Mouse (Mus musculus): ENCODE measurements at regions not wholly inside any gene's neighbourhood (a gene's known extent, or its start where the extent isn't known, plus 50 kb on each side); places are given as distances from the start of the nearest gene placed in this dataset.

- Histone ChIP-seq H3K27ac (ENCODE audit: low read length) (no peak overlapping the region), H3K9ac (replicated peaks; ENCODE audit: low read depth, low read length) (no peak overlapping the region), H3K9me3 (ENCODE audit: control insufficient read depth, low read length) (no peaks in the 10 kb centered on the region), H3K4me3 (replicated peaks; ENCODE audit: low read length) (no peak overlapping the region), H3K4me2 (ENCODE audit: low read length) (no peak overlapping the region), H3K36me3 (ENCODE audit: control insufficient read depth, insufficient read depth) (no peaks in the 10 kb centered on the region), H3K27me3 (replicated peaks; ENCODE audit: control insufficient read depth, insufficient read depth, low read length) (no peaks in the 10 kb centered on the region), H3K4me1 (replicated peaks; ENCODE audit: control insufficient read depth, insufficient read depth, low read length) (peaks cover 17% of the 10 kb centered on the region)
- WGBS, result 45% methylated on average over 6 of the region's 6 CpGs
- ATAC-seq, result no peak
Observed at GRCm38 (mm10) chr11:20916473-20916911, 85.6 kb upstream of the Lgalsl start.

GRCm38 (mm10) chr11:20916961-20917360 is 86.1 kb upstream of the Lgalsl start:
- H3K27me3 ChIP-seq (replicated peaks; ENCODE audit: control insufficient read depth, insufficient read depth, low read length), result no peaks in the 10 kb centered on the region
- no peak overlapping the region for H3K4me3 ChIP-seq (replicated peaks; ENCODE audit: low read length)
- no peak overlapping the region for H3K27ac ChIP-seq (ENCODE audit: low read length)
- no peak for ATAC-seq
- WGBS, result 89% methylated on average over 7 of the region's 7 CpGs
- no peaks in the 10 kb centered on the region for H3K9me3 ChIP-seq (ENCODE audit: control insufficient read depth, low read length)
- H3K4me2 ChIP-seq (ENCODE audit: low read length), result no peak overlapping the region
- no peak overlapping the region for H3K9ac ChIP-seq (replicated peaks; ENCODE audit: low read depth, low read length)
- H3K4me1 ChIP-seq (replicated peaks; ENCODE audit: control insufficient read depth, insufficient read depth, low read length), result peaks cover 17% of the 10 kb centered on the region
- no peaks in the 10 kb centered on the region for H3K36me3 ChIP-seq (ENCODE audit: control insufficient read depth, insufficient read depth)

- Histone ChIP-seq H3K9ac (replicated peaks; ENCODE audit: low read depth, low read length) (no peak overlapping the region), H3K4me1 (replicated peaks; ENCODE audit: control insufficient read depth, insufficient read depth, low read length) (peaks cover 17% of the 10 kb centered on the region), H3K4me3 (replicated peaks; ENCODE audit: low read length) (no peak overlapping the region), H3K9me3 (ENCODE audit: control insufficient read depth, low read length) (no peaks in the 10 kb centered on the region), H3K4me2 (ENCODE audit: low read length) (no peak overlapping the region), H3K27me3 (replicated peaks; ENCODE audit: control insufficient read depth, insufficient read depth, low read length) (no peaks in the 10 kb centered on the region), H3K27ac (ENCODE audit: low read length) (no peak overlapping the region), H3K36me3 (ENCODE audit: control insufficient read depth, insufficient read depth) (no peaks in the 10 kb centered on the region)
- ATAC-seq, result no peak
- WGBS, result 74% methylated on average over 5 of the region's 5 CpGs
Observed at GRCm38 (mm10) chr11:20917483-20917882, 86.6 kb upstream of the Lgalsl start.

GRCm38 (mm10) chr11:20923115-20923514 is 92.3 kb upstream of the Lgalsl start:
- Histone ChIP-seq H3K36me3 (ENCODE audit: control insufficient read depth, insufficient read depth) (no peaks in the 10 kb centered on the region), H3K4me3 (replicated peaks; ENCODE audit: low read length) (no peak overlapping the region), H3K4me2 (ENCODE audit: low read length) (no peak overlapping the region), H3K4me1 (replicated peaks; ENCODE audit: control insufficient read depth, insufficient read depth, low read length) (no peaks in the 10 kb centered on the region), H3K9me3 (ENCODE audit: control insufficient read depth, low read length) (no peaks in the 10 kb centered on the region), H3K27ac (ENCODE audit: low read length) (no peak overlapping the region), H3K9ac (replicated peaks; ENCODE audit: low read depth, low read length) (no peak overlapping the region), H3K27me3 (replicated peaks; ENCODE audit: control insufficient read depth, insufficient read depth, low read length) (no peaks in the 10 kb centered on the region)
- peak; percentile 84 for ATAC-seq
- 43% methylated on average over 6 of the region's 6 CpGs for WGBS

GRCm38 (mm10) chr11:20929426-20929825 is 98.6 kb upstream of the Lgalsl start:
- H3K27ac ChIP-seq (ENCODE audit: low read length), result no peak overlapping the region
- no peak overlapping the region for H3K4me3 ChIP-seq (replicated peaks; ENCODE audit: low read length)
- no peaks in the 10 kb centered on the region for H3K36me3 ChIP-seq (ENCODE audit: control insufficient read depth, insufficient read depth)
- H3K27me3 ChIP-seq (replicated peaks; ENCODE audit: control insufficient read depth, insufficient read depth, low read length), result no peaks in the 10 kb centered on the region
- no peak for ATAC-seq
- H3K4me2 ChIP-seq (ENCODE audit: low read length), result no peak overlapping the region
- H3K4me1 ChIP-seq (replicated peaks; ENCODE audit: control insufficient read depth, insufficient read depth, low read length), result no peaks in the 10 kb centered on the region
- 89% methylated on average over 1 of the region's 1 CpGs for WGBS
- 0 out of 2 replicates have a peak, but pooled peaks cover 2% of the 10 kb centered on the region for H3K9me3 ChIP-seq (ENCODE audit: control insufficient read depth, low read length)
- no peak overlapping the region for H3K9ac ChIP-seq (replicated peaks; ENCODE audit: low read depth, low read length)

- no peak overlapping the region for H3K27ac ChIP-seq (ENCODE audit: low read length)
- H3K9ac ChIP-seq (replicated peaks; ENCODE audit: low read depth, low read length), result no peak overlapping the region
- H3K36me3 ChIP-seq (ENCODE audit: control insufficient read depth, insufficient read depth), result no peaks in the 10 kb centered on the region
- H3K9me3 ChIP-seq (ENCODE audit: control insufficient read depth, low read length), result 0 out of 2 replicates have a peak, but pooled peaks cover 2% of the 10 kb centered on the region
- H3K4me2 ChIP-seq (ENCODE audit: low read length), result no peak overlapping the region
- no peaks in the 10 kb centered on the region for H3K4me1 ChIP-seq (replicated peaks; ENCODE audit: control insufficient read depth, insufficient read depth, low read length)
- ATAC-seq, result no peak
- no peaks in the 10 kb centered on the region for H3K27me3 ChIP-seq (replicated peaks; ENCODE audit: control insufficient read depth, insufficient read depth, low read length)
- H3K4me3 ChIP-seq (replicated peaks; ENCODE audit: low read length), result no peak overlapping the region
- 71% methylated on average over 2 of the region's 2 CpGs for WGBS
Observed at GRCm38 (mm10) chr11:20930045-20930444, 99.2 kb upstream of the Lgalsl start.

- no peaks in the 10 kb centered on the region for H3K36me3 ChIP-seq (ENCODE audit: control insufficient read depth, insufficient read depth)
- 0 out of 2 replicates have a peak, but pooled peaks cover 2% of the 10 kb centered on the region for H3K9me3 ChIP-seq (ENCODE audit: control insufficient read depth, low read length)
- no peaks in the 10 kb centered on the region for H3K27me3 ChIP-seq (replicated peaks; ENCODE audit: control insufficient read depth, insufficient read depth, low read length)
- no peak overlapping the region for H3K4me2 ChIP-seq (ENCODE audit: low read length)
- 96% methylated on average over 5 of the region's 5 CpGs for WGBS
- no peaks in the 10 kb centered on the region for H3K4me1 ChIP-seq (replicated peaks; ENCODE audit: control insufficient read depth, insufficient read depth, low read length)
- H3K9ac ChIP-seq (replicated peaks; ENCODE audit: low read depth, low read length), result no peak overlapping the region
- no peak overlapping the region for H3K4me3 ChIP-seq (replicated peaks; ENCODE audit: low read length)
- no peak overlapping the region for H3K27ac ChIP-seq (ENCODE audit: low read length)
- no peak for ATAC-seq
Observed at GRCm38 (mm10) chr11:20930573-20930972, 99.7 kb upstream of the Lgalsl start.

GRCm38 (mm10) chr11:20934191-20935062 is 103.6 kb upstream of the Lgalsl start:
- Histone ChIP-seq H3K27me3 (replicated peaks; ENCODE audit: control insufficient read depth, insufficient read depth, low read length) (no peaks in the 10 kb centered on the region), H3K27ac (ENCODE audit: low read length) (no peak overlapping the region), H3K4me2 (ENCODE audit: low read length) (no peak overlapping the region), H3K4me3 (replicated peaks; ENCODE audit: low read length) (no peak overlapping the region), H3K9me3 (ENCODE audit: control insufficient read depth, low read length) (0 out of 2 replicates have a peak, but pooled peaks cover 2% of the 10 kb centered on the region), H3K36me3 (ENCODE audit: control insufficient read depth, insufficient read depth) (no peaks in the 10 kb centered on the region), H3K4me1 (replicated peaks; ENCODE audit: control insufficient read depth, insufficient read depth, low read length) (no peaks in the 10 kb centered on the region), H3K9ac (replicated peaks; ENCODE audit: low read depth, low read length) (no peak overlapping the region)
- WGBS, result 36% methylated on average over 2 of the region's 2 CpGs
- ATAC-seq, result no peak

- H3K4me3 ChIP-seq (replicated peaks; ENCODE audit: low read length), result no peak overlapping the region
- no peaks in the 10 kb centered on the region for H3K36me3 ChIP-seq (ENCODE audit: control insufficient read depth, insufficient read depth)
- ATAC-seq, result no peak
- H3K27ac ChIP-seq (ENCODE audit: low read length), result no peak overlapping the region
- H3K4me1 ChIP-seq (replicated peaks; ENCODE audit: control insufficient read depth, insufficient read depth, low read length), result no peaks in the 10 kb centered on the region
- H3K9ac ChIP-seq (replicated peaks; ENCODE audit: low read depth, low read length), result no peak overlapping the region
- H3K4me2 ChIP-seq (ENCODE audit: low read length), result no peak overlapping the region
- no peaks in the 10 kb centered on the region for H3K27me3 ChIP-seq (replicated peaks; ENCODE audit: control insufficient read depth, insufficient read depth, low read length)
- H3K9me3 ChIP-seq (ENCODE audit: control insufficient read depth, low read length), result 0 out of 2 replicates have a peak, but pooled peaks cover 2% of the 10 kb centered on the region
Observed at GRCm38 (mm10) chr11:20935063-20935370, 104.2 kb upstream of the Lgalsl start.

All from forebrain, embryonic 16.5 days (tissue).